Mouse (Mus musculus) E14TG2a.4 (cell line): Measurements from ENCODE around the gene Actr8.

Experiments used
- CTCF ChIP-seq: conservative IDR thresholded peaks from 2 replicates; pipeline ENCODE4 v1.5.1; 2014; ENCODE audit warnings: low read length
- NANOG ChIP-seq: IDR thresholded peaks from 2 replicates; pipeline ENCODE4 v1.6.1; 2014; ENCODE audit warnings: borderline replicate concordance, low read length, mixed read lengths
- POU5F1 ChIP-seq: IDR thresholded peaks from 2 replicates; pipeline ENCODE4 v1.6.1; 2014; ENCODE audit warnings: low read length, borderline replicate concordance

GRCm38 (mm10) chr14:29996000-29996751, 18.0 kb downstream of the Actr8 start:
- TF ChIP-seq CTCF = no peak
- TF ChIP-seq POU5F1 = no peak
- no peak for TF ChIP-seq NANOG
